Mouse (Mus musculus): ENCODE measurements around the gene Piga. TPM values are rescaled to one million over a fixed set of nuclear protein-coding genes. Genes with fewer than 3 reads are reported as not detected.

Piga gene
- polyA plus RNA-seq (2012; ENCODE audit: insufficient read depth, insufficient read length, missing spikeins), result 5.8 and 6.2 TPM in 2 replicates

DNA sequence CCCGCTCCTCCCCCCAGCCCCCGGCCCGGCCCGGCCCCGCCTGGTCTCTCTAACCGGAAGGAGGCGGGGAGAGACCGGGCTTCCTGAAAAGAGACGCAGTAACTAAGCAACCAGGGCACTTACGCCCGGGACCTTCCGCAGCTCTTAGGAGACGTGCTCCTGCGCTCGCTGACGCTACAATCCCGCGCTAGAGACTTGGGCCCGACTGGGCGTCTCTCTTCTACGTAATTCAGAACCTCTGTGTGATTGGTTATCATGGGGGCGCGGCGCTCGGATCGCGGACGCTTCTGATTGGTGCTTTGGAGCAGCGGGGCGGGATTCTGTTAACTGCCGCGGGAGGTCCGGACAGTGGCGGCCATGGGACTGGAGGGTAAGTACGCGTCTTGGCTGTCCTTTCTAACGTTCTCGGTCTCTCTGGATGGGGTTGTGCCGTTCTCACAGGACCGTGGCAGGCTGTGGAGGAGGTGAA, at the start of gene Piga:
TSS of gene Piga (plus strand) at position 317 of the 469 bp plus-strand sequence.
- no peak for TF ChIP-seq POLR2A (IDR thresholded peaks at IDR 0.05; ENCODE audit: borderline replicate concordance, low read depth, low read length)
- no peak for TF ChIP-seq CTCF (IDR thresholded peaks at IDR 0.05; ENCODE audit: low read depth, low read length)
- peaks cover 2% of the 10 kb centered on the region for H3K4me1 ChIP-seq (ENCODE audit: control insufficient read depth, insufficient read depth, low read length)
- H3K4me3 ChIP-seq (ENCODE audit: insufficient read depth, low read length), result peak within 1 kb of the TSS; percentile 89
- peak within 1 kb of the TSS; percentile 46 for H3K27ac ChIP-seq (ENCODE audit: insufficient read depth, low read depth, low read length)

GRCm38 (mm10) chrX:164370576-164370975, 49.0 kb upstream of the Piga start:
- no peak for TF ChIP-seq CTCF (IDR thresholded peaks at IDR 0.05; ENCODE audit: low read depth, low read length)
- TF ChIP-seq POLR2A (IDR thresholded peaks at IDR 0.05; ENCODE audit: borderline replicate concordance, low read depth, low read length), result no peak
- Histone ChIP-seq H3K27ac (ENCODE audit: insufficient read depth, low read depth, low read length) (no peak overlapping the region), H3K4me3 (ENCODE audit: insufficient read depth, low read length) (no peak overlapping the region)

GRCm38 (mm10) chrX:164373081-164373480, 46.5 kb upstream of the Piga start, which contains the start of gene Vegfd:
Gene Vegfd, plus strand, starts transcription at chrX:164373378.
- Histone ChIP-seq H3K4me3 (ENCODE audit: insufficient read depth, low read length) (no peak within 1 kb of the TSS), H3K27ac (ENCODE audit: insufficient read depth, low read depth, low read length) (no peak within 1 kb of the TSS), H3K4me1 (ENCODE audit: control insufficient read depth, insufficient read depth, low read length) (no peaks in the 10 kb centered on the region)
- TF ChIP-seq CTCF (IDR thresholded peaks at IDR 0.05; ENCODE audit: low read depth, low read length), result no peak
- no peak for TF ChIP-seq POLR2A (IDR thresholded peaks at IDR 0.05; ENCODE audit: borderline replicate concordance, low read depth, low read length)

More at GRCm38 (mm10) chrX:164370576-164370975, 49.0 kb upstream of the Piga start:
- H3K4me1 ChIP-seq (ENCODE audit: control insufficient read depth, insufficient read depth, low read length), result no peaks in the 10 kb centered on the region

- TF ChIP-seq CTCF (IDR thresholded peaks at IDR 0.05; ENCODE audit: low read depth, low read length), result no peak
- no peak for TF ChIP-seq POLR2A (IDR thresholded peaks at IDR 0.05; ENCODE audit: borderline replicate concordance, low read depth, low read length)
- Histone ChIP-seq H3K4me1 (ENCODE audit: control insufficient read depth, insufficient read depth, low read length) (no peaks in the 10 kb centered on the region), H3K4me3 (ENCODE audit: insufficient read depth, low read length) (no peak overlapping the region), H3K27ac (ENCODE audit: insufficient read depth, low read depth, low read length) (no peak overlapping the region)
Observed at GRCm38 (mm10) chrX:164374586-164374985, 45.0 kb upstream of the Piga start.

- H3K27ac ChIP-seq (ENCODE audit: insufficient read depth, low read depth, low read length), result no peak overlapping the region
- no peak overlapping the region for H3K4me3 ChIP-seq (ENCODE audit: insufficient read depth, low read length)
- TF ChIP-seq CTCF (IDR thresholded peaks at IDR 0.05; ENCODE audit: low read depth, low read length), result no peak
- no peak for TF ChIP-seq POLR2A (IDR thresholded peaks at IDR 0.05; ENCODE audit: borderline replicate concordance, low read depth, low read length)
- no peaks in the 10 kb centered on the region for H3K4me1 ChIP-seq (ENCODE audit: control insufficient read depth, insufficient read depth, low read length)
Observed at GRCm38 (mm10) chrX:164379721-164380120, 39.9 kb upstream of the Piga start.

GRCm38 (mm10) chrX:164381618-164382408, 37.8 kb upstream of the Piga start:
- Histone ChIP-seq H3K4me1 (ENCODE audit: control insufficient read depth, insufficient read depth, low read length) (no peaks in the 10 kb centered on the region), H3K27ac (ENCODE audit: insufficient read depth, low read depth, low read length) (no peak overlapping the region), H3K4me3 (ENCODE audit: insufficient read depth, low read length) (peak overlapping the region; percentile 35)
- TF ChIP-seq POLR2A (IDR thresholded peaks at IDR 0.05; ENCODE audit: borderline replicate concordance, low read depth, low read length) (no peak), CTCF (IDR thresholded peaks at IDR 0.05; ENCODE audit: low read depth, low read length) (no peak)

DNA sequence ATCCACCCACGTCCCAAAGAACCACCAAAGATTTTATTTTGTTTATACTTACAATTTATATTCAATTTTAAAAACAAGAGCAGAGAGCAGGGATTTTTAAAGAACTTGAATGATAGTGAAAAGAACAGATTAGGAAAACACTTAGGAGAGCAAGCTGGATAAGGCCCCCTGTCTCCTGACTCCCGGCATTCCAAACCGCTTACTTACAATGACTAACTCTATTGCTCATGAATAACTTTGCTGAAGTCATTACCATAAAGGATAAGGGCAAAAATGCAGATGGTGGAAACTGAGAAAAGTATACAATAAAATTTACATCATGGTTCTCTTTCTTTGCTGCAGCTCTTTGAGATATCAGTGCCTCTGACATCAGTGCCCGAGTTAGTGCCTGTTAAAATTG, 25.5 kb upstream of the Piga start:
- Histone ChIP-seq H3K4me1 (ENCODE audit: control insufficient read depth, insufficient read depth, low read length) (no peaks in the 10 kb centered on the region), H3K27ac (ENCODE audit: insufficient read depth, low read depth, low read length) (no peak overlapping the region), H3K4me3 (ENCODE audit: insufficient read depth, low read length) (no peak overlapping the region)
- TF ChIP-seq POLR2A (IDR thresholded peaks at IDR 0.05; ENCODE audit: borderline replicate concordance, low read depth, low read length) (no peak), CTCF (IDR thresholded peaks at IDR 0.05; ENCODE audit: low read depth, low read length) (no peak)

DNA sequence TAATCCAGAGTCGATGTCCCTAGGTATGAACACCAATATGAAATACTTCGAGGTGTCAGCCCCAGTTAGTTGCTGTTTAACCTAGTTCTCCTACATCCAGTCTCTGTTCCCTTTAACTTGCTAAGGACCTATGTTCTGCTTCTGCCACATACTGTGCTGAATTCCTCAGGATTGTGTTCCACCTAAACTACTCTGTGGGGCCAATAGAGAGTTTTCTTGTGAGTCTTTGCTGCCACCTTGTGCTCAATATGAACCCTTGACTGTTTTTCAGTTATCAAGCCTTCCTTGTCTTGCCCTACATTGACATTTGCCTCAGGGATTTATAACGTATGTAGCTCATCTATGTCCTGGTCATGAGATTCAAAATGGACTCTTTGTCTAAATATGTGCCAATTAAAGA, 21.1 kb upstream of the Piga start:
- TF ChIP-seq CTCF (IDR thresholded peaks at IDR 0.05; ENCODE audit: low read depth, low read length), result no peak
- Histone ChIP-seq H3K27ac (ENCODE audit: insufficient read depth, low read depth, low read length) (no peak overlapping the region), H3K4me3 (ENCODE audit: insufficient read depth, low read length) (no peak overlapping the region), H3K4me1 (ENCODE audit: control insufficient read depth, insufficient read depth, low read length) (no peaks in the 10 kb centered on the region)

GRCm38 (mm10) chrX:164405080-164405649, 14.4 kb upstream of the Piga start:
- Histone ChIP-seq H3K4me1 (ENCODE audit: control insufficient read depth, insufficient read depth, low read length) (no peaks in the 10 kb centered on the region), H3K4me3 (ENCODE audit: insufficient read depth, low read length) (no peak overlapping the region), H3K27ac (ENCODE audit: insufficient read depth, low read depth, low read length) (no peak overlapping the region)
- TF ChIP-seq CTCF (IDR thresholded peaks at IDR 0.05; ENCODE audit: low read depth, low read length) (no peak), POLR2A (IDR thresholded peaks at IDR 0.05; ENCODE audit: borderline replicate concordance, low read depth, low read length) (no peak)
